Mouse (Mus musculus): ENCODE measurements around the gene Sod1. TPM values are rescaled to one million over a fixed set of nuclear protein-coding genes. Genes with fewer than 3 reads are reported as not detected.

The Sod1 gene
- total RNA-seq (2022) = 1,000 to 10,000 TPM; 1,130 to 1,752 (median 1,322) TPM

DNA sequence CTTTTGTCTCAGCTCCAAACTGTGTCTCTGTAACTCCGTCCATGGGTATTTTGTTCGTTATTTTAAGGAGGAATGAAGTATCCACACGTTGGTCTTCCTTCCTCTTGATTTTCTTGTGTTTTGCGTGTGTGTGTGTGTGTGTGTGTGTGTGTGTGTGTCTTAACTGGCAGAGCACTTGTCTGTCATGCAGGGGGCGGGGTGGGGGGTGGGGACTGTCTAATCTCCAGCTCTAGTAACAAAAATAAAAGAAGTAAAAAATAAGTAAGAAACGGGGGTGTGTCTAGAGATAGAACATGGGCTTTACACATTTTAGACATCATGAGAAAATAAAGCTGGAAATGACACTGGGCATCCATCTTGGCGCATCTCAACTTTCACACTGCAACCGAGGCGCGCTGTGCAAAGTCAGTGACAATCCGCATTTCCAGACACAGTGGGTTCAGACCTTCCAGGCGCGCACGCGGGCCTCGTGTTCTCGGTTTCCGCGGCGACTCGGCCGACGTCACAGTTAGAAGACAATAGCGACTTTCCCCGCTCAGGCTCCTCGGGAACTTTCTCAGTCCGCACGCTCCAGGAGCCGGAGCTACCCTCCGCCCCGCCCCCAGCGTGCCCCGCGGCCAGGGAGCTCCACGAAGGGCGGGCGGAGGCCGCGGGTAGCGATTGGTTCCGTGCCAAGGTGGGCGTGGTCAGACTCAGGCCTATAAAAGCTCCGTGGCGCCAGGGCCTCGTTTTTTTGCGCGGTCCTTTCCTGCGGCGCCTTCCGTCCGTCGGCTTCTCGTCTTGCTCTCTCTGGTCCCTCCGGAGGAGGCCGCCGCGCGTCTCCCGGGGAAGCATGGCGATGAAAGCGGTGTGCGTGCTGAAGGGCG lies at the start of gene Sod1:
Sod1 (plus strand) TSS at position 729 of the 866 bp plus-strand sequence.
- DNase-seq = peak; percentile 91

DNA sequence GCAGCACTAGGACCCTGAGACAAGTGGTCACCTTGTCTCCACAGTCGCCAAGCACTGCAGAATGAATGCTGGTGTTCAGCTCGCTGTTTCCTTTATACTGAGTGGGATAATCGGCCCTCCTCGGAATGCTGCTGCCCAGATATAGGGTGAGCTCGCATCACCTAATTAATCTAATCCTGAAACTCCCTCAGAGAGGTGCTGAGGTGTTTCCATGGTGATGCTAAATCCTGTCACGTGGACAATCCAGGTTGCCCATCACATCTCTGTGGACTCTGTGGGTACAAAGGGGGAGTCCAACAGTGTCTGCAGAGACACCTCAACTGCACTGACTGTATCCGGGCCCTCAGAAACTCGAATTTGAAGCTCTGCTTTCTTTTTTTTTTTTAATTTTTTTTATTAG lies 49.1 kb upstream of the Sod1 start:
- no peak for DNase-seq

DNA sequence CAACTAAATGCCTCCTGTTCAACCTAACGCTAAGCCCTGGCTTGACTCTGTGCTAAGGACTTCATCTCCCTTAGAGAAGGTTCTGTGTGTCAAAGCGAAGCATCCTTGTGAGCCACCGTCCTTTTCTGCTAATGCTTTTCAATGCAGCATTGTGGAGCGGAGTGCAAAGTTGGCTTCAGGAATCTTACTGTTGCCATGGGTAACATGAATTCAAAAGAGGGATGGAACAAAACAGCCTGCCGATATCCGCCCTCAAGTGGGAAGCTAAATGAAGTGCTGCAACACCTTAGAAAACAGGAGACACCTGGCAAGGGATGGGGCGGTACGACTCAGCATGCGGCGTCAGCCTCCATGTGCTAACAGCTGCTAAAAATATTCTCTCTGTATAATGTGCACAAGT lies 44.1 kb upstream of the Sod1 start:
- no peak for DNase-seq

DNA sequence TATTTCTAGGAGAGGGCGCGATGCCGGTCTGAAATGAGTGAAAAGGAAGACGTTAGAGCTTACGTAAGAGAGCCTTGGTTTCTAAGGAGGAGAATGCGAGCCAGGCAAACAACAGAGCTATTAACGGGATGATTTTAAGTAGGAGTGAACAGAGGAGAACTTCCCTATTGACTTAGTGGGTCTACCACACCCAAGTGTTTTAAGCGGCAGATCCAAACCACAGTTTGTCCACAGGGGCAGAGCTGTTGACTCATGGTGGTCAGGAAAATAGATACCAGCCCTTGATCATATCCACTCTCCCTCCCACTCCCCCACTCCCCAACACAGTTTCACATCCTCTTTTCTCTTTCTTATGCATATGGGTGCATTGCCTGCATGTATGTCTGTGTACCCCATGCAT lies 43.1 kb upstream of the Sod1 start:
- no peak for DNase-seq

DNA sequence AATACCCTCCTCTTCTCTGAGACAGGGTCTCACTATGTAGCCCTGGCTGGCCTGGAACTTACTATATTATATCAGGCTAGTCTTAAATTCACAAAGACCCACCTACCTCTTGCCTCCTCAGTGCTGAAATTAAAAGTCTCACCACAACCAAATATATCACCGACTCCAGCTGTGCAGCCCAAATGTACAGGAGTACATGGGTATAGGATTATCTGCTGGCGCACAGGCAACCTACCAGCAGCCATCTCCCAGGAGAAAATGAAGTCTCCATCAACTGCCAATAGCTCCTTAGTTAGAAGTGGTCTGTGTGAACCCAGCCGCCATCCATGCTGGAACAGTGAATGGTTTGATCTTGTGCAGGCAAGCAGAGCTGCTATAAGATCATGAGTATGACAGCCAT lies 42.1 kb upstream of the Sod1 start:
- DNase-seq = no peak

DNA sequence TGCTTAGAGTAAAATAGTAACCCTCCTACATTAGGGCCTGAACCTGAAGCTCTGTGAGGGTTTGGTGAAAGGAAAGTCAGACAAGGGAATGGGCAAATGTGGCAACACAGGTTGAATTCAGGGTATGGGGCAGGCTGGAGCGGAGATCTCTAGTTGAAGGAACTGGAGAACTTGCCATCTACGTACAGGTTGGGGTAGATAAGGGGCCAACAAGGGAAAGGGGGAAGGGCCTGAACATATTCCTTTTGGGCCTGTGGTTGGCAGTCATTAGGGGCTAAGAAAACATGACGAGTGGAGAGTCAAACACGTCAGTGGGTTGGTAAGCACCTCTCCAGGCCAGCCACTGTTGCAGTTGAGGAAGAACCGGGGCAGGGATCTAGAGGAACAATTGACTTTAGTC lies 40.7 kb upstream of the Sod1 start:
- DNase-seq = no peak

DNA sequence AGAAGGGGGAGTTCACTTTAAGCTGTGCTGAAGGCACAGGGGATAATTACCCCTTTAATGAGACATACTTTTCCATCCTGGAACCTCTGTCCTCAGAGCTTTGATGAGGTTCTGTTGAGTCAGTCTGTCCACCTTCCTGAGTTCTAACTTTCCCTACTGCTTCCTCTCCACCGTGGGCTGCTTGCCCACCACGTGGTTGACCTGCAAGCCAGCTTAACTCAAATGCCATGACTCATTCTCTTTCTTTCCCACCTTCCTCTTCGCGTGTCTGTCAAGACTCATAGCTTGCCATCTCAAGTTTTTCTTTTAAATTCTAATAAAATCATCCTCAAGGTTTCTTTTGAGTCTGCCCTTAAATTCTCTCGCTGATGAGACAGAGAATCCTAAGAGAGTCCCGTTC lies 39.6 kb upstream of the Sod1 start:
- no peak for DNase-seq

DNA sequence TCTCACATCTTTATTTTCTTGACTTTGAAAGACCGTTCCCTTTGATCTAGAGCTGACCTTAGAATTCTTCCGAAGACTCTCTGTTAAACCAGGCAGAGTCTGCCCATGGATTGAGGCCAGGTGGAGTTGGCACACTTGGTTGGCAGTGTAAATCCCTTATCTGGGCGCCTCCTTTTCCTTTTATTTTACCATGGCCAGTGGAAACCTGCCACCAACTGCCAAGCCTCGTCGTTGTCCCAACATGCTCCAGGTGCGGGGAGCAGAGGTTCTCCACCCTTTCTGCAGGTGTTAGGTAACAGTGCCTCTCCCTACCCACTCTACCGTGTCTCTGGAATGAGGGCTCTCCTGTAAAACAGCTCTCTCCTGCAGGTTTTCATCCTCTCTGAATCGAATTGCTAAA lies 38.9 kb upstream of the Sod1 start:
- DNase-seq = peak; percentile 59

DNA sequence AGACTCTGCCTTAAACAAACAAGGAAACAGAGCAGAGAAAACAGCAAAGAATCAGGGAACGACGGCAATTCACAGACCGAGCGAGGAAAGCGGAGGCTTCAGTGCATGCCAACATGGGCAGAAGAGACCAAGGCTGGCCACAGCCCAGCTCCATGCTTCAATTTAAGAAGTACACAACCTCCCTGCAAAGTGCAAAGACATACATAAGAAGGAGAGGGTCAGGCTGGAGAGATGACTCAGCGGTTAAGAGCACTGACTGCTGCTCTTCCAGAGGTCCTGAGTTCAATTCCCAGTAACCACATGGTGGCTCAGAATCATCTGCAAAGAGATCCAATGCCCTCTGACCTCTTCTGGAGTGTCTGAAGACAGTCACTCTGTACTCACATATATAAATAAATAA lies 36.4 kb upstream of the Sod1 start:
- DNase-seq = no peak

DNA sequence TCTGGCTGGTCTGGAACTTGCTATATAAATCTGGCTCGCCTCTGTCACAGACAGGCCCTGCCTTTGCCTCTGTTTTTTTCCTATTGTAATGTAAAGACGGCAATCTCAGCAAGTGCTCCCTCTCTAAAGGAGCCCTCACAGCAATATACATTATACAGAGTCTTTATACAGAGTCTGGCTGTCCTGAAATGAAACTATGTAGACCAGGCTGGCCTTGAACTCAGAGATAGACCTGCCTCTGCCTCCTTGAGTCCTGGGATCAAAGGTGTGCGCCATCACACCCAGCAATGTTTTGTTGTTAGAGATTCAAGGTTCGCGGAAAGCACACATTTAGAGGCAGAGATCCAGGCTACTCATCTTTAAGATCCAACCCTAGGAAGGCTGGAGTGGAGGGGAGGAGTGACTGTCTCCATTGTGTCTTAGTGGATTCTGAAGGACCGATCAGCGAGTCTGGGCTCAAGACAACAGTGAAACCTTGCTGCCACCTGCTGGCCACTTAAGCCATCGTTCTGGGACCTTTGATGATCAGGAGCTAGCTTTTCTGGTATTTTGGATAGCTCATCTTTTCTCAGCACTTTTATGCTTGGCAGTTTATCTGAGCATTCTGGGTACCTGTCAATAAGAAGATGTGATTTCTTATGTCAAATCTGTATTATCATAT lies 34.5 kb upstream of the Sod1 start:
- DNase-seq = peak; percentile 60

DNA sequence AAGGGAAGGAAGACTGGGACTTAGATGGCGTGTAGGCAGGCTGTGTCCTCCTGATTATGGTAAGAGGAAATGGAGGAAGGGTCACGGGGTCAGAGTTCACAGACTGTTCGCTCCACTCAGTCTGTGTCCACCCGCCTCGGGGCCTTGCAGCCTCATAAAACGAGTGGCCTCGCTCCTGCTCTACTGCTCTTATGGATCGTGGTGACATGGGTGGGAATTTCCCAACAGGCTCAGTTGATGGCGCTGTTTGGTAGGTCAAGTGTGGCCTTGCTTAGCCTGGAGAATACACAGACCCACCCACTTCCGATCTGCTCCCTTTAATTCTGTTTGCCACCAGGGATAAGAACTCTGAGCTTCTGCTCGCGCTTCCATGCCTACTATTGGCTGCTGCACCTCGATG lies 33.1 kb upstream of the Sod1 start:
- peak; percentile 55 for DNase-seq

DNA sequence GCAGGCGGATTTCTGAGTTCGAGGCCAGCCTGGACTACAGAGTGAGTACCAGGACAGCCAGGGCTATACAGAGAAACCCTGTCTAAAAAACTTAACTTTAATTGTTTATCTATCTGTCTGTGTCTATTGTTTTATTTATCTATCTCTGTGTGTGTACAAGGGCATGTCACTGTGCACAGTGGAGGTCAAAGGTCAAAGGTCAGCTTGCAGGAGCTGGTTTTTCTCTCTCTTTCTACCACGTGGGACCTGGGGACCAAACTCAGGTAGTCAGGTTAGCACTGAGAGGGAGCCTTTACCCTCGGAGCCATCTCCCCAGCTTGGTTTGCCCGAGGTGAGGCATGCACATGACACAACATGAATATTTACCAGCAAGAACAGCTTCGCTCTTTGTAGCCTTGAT lies 29.3 kb upstream of the Sod1 start:
- no peak for DNase-seq

DNA sequence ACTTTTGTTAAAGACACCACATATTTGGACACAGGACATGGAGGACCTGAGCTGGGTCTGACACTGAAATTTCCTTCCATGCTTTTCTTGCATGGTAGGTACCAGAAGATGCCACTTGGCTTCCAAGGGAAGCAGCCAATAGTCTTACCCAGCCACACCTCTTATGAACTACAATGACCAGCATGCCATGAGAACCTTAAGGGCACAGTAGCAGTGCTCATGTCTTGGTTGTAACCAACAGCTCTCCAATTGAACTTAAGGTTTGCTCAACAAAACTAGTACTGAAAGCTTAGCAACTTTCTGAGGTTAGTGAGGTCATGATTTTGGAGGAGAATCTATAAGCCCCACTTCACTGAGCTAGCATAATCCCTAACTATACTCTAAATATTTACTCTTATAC lies 26.8 kb upstream of the Sod1 start:
- no peak for DNase-seq

DNA sequence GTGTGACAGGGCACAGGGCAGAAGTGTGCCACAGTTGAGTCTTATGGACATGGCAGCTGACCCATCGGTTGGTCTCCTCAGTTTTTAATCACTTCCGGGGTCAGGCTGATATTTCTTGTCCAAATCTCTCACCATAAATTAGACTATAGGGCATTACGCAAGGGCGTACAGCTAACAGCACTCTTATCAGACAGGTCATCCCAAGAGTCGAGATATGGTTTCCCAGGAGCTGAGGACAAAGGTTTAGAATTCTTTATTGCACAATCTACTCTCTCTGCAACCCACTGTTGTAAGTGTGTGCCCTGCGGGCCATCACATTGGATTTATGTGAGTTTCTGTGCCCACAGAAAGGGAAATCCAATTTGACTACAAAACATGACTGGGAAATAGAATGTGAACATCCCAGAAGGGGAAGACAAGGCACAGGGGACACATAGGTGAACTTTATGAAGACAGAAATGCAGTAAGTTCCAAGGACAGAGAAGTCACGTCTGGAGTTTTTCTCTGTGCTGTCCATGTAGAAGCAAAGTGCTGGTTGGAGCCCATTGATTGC lies 23.8 kb upstream of the Sod1 start:
- no peak for DNase-seq

DNA sequence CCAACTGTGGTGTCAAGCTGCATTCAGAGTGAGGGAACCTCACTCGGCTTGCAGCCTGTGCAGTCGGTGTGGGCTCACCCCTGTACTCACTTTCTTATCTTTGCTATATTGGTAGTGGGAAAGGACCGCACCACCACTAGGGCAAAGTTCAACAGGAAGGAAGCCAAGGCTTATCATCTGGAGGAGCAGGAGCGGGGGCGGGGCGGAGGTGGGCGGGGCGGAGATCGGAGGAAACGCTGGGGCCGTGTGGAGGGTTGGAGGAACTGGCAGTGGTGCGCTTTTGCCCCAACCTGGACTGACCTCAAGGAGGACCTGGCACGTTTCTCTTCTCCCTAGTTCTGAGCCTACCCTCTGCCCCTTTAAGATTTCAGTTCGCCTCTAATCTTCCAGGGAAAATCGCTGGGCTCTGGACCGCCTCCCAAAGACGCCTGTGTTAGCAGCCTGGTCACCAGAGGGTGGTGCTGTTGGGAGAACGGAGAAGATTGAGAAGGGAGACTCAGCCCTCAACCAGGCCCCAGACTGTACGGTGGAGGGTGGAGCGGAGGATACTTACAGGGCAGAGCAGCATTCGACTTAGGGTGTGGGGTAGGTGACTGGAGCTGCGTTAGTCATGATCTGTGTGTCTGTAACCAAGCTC lies 23.1 kb upstream of the Sod1 start:
- DNase-seq = peak; percentile 78

DNA sequence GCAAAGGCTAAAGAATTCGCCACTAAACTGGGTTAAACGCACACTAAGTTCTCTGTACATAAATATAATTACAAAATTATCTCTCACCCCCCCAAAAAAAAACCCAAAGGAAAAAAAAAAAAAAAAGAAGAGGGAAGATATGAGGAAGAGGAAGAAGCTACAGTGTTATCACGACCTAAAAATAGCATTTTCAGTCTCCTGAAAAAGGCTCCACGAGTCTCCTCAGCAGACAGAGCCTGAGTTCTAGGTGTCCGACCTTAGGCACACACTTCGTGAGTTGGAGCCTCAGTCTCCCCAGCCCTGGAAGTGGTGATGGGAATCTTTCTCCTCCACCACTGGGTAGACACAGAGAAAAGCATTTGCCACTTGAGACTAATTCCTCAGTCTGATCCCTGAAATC lies 21.9 kb upstream of the Sod1 start:
- no peak for DNase-seq

DNA sequence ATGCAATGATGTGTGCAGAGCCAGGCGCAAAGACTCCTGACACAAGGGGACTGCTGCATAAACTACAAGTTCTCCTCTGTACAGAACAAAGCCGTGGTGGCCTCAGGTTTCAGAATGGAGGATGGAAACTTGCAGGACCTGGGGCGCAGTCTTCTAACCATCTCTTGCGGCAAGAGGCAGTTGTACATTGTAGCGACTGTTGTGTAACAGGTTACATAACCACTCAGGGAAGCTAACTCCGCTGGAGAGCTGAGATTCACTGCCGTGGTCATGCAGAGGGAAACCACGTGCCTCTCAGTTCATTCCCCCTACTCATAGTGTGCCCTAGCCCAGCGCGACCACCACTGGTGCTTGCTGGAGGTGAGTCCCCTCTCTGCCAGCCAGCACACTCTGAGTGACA lies 21.4 kb upstream of the Sod1 start:
- no peak for DNase-seq

DNA sequence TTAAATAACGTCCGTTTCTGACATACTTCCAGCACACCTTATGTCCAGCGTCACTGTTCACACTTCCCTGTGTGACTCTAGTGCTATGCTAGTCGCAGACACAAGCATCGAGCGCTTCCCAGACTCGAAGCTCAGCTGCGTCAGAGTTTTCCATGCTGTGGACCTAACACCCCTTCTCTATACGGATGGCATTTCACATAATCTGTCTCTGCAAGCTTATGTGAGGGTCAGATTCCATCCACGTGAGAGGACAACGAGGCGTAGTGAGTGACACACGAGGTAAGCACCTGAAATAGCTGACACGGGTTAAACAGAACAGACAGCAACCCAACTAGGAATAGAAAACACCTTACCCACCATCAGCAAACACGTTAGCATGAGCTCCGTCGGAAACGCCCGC lies 18.4 kb upstream of the Sod1 start:
- DNase-seq = no peak

DNA sequence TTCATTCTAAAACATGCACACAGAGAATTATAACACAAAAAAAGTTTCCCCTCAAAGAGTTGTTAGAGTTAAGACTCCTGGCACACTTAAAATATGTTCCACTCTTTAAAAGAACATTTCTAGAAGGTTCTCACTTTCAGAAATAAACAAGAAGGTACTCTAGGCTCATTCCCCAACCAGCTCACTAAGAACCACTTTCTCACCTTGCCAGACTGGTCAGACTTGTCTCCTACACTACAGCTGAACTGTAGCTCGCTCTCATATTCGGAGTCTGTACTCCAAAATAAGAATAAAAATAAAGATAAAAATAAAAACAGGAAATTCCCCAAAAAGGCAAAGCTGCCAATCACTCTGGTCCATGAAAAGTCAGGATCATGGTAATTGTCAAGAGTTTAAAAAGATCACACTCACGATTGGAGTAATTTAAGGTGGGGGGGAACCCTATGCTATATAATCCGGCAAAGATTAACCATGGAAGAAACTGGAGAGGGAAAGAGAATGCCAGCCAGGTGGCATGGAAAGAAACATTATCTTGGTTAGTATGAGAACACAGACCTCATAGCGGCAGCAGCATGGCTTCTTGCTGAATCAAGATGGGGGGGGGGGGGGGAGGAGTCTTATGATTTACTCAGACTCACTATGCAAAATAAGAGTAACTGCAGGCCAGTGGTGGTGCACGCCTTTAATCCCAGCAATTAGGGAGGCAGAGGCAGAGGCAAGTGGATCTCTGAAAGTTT lies 17.2 kb upstream of the Sod1 start:
- DNase-seq = no peak

DNA sequence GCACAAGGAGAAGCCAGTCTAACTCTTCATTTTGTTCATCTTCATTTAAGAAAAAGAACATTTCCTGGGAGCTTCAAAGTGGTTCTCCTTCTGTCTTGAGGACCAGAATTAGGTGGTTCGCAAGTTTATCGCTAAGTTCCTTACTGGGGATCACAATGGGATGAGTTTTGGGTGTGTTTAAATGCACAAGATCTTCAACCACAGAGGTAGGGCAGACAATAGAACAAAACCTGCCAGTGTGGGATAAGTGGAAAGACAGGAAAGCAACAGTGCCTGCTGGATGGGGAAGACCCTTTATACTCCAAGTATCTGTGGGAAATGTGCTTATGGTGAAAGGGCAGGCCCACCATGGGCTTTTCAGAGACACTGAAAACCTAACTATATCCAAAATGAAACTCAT lies 15.7 kb upstream of the Sod1 start:
- DNase-seq = no peak

DNA sequence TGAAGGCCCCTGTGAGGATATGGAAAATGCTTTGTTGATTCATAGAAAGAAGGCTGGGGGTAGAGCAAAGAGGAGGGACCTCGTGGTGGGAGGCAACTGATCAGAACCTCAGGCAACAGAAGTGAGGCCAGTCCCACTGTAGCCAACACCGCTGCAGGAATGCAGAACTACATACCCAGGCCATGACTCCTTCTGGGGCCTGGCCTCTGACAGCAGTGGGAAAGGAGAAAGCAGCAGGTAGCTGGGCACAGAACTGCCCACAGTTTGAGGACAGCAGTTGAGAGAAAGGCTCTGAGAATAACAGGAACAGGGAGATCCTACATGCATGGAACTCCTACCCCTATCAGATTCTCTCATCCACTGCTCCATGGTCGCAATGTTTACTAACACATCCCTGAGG lies 11.6 kb upstream of the Sod1 start:
- no peak for DNase-seq

DNA sequence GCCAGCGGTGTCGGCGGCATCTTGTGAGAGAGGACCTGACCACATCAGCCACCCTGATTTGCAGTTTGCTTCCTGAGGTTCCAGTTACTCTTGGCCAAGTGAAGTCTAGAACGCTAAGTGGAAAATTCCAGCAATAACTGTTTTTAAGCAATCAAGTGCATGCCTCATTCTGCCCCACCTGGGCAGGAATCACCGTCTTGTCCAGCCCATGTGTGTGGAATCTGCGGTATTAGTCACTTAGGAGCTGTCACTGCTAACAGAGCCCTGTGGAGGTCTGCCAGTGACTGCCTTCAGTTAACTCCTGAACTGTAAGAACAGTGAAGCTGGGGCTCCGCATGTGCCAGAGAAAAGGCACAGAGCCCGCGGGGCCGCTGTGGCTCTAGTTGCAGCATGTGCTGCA lies 9.8 kb upstream of the Sod1 start:
- DNase-seq = no peak

DNA sequence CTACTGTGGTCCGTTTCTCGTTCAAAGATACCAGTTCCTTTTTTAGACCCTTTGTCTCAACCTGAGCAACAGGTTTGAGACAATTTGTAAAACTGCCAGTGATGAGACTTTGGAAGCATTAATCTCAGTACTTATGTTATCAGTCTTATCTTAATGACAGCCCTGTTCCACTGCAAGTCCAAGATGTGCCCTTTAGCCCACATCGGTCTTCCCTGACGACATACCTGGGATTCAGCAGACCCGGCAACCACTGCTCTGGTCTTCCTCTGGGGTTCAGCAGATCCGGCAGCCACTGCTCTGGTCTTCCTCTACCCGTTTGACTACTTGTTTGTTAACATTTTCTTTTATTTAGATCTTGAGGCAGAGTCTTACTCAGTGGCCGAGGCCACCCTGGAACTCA lies 8.8 kb upstream of the Sod1 start:
- DNase-seq = no peak
